Mouse (Mus musculus) limb, embryonic 11.5 days (tissue): ENCODE data around the gene Atxn7l1. TPM values are rescaled to one million over a fixed set of nuclear protein-coding genes. Genes with fewer than 3 reads are reported as not detected.

ENCODE experiments used
- ATAC-seq: fragments of 200-750 bp; cut with Nextera tagmentation; 2 replicates; pipeline ENCODE4 v1.8.0; 2017; ENCODE audit warnings: low read depth; ENCODE audit not compliant: insufficient number of reproducible peaks, low FRiP score, low TSS enrichment
- DNase-seq: peaks from one replicate; pipeline ENCODE4 v3.0.0-alpha.2; 2015; ENCODE audit warnings: low spot score
- H3K27ac ChIP-seq: fragments of 300-500 bp; sonication (generic); replicated peaks from 2 replicates; pipeline ENCODE4 v1.5.1; 2014; ENCODE audit warnings: low read depth, mild to moderate bottlenecking, low read length
- H3K27me3 ChIP-seq: fragments of 300-500 bp; sonication (generic); 2 replicates; pipeline ENCODE4 v1.6.1; 2014; ENCODE audit warnings: mild to moderate bottlenecking, low read length, mixed read lengths; ENCODE audit not compliant: control insufficient read depth, insufficient read depth
- H3K36me3 ChIP-seq: fragments of 300-500 bp; sonication (generic); 2 replicates; pipeline ENCODE4 v1.6.1; 2014; ENCODE audit warnings: mild to moderate bottlenecking, low read length, moderate library complexity, mixed read lengths; ENCODE audit not compliant: control insufficient read depth, insufficient read depth
- H3K4me1 ChIP-seq: fragments of 300-500 bp; sonication (generic); 2 replicates; pipeline ENCODE4 v1.6.1; 2014; ENCODE audit warnings: low read length, mixed read lengths; ENCODE audit not compliant: control insufficient read depth, insufficient read depth
- H3K4me2 ChIP-seq: fragments of 300-500 bp; sonication (generic); 2 replicates; pipeline ENCODE4 v1.6.1; 2014; ENCODE audit warnings: low read depth, mild to moderate bottlenecking, moderate library complexity; ENCODE audit not compliant: severe bottlenecking
- H3K4me3 ChIP-seq: fragments of 300-500 bp; sonication (generic); 2 replicates; pipeline ENCODE4 v1.5.1; 2014; ENCODE audit warnings: low read depth, low read length
- H3K9ac ChIP-seq: fragments of 300-500 bp; sonication (generic); 2 replicates; pipeline ENCODE4 v1.6.1; 2014; ENCODE audit warnings: mild to moderate bottlenecking, low read length
- H3K9me3 ChIP-seq: fragments of 300-500 bp; sonication (generic); 2 replicates; pipeline ENCODE4 v1.6.1; 2016; ENCODE audit warnings: low read length; ENCODE audit not compliant: control insufficient read depth
- WGBS: fragments of 180-500 bp; shearing (Covaris S2); extraction: QIAGEN DNeasy Blood & Tissue Kit; methylation state at CpG from one replicate; pipeline ENCODE4 v1.1.7; 2014; 5-methylcytosine and 5-hydroxymethylcytosine counted together
- polyA plus RNA-seq: library from polyadenylated mRNA; unstranded; fragments of >200 nt; fragmentation: Nextera tagmentation; extraction: Ambion mirVana; gene quantifications from 2 replicates; pipeline ENCODE4 v1.2.1, GENCODE M21; 2014

Atxn7l1 gene
- polyA plus RNA-seq, 1 experiment from 2014 or later: 18.8 TPM

DNA sequence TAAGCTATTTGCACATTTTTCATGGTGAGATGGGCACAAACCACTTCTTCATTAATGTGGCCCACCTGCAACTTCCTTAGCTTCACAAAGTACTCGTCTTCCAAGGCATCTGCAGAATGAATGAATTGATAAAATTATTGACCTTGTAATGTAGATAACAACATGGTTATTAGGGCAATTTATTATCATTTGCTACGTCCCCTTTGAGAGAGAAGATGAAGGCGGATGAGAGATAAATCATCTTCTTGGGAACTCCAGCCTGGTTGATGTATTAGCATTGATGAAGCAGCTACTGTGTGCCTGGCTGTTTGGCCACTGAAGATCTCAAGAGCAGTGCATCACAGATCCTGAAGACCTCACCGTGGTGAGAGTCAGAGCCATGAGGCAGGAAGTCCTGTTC is 63.4 kb downstream of the Atxn7l1 start:
- Histone ChIP-seq H3K4me2 (no peak overlapping the region), H3K36me3 (no peaks in the 10 kb centered on the region), H3K27ac (no peak overlapping the region), H3K27me3 (no peaks in the 10 kb centered on the region), H3K4me1 (no peaks in the 10 kb centered on the region), H3K9me3 (no peaks in the 10 kb centered on the region), H3K4me3 (no peak overlapping the region), H3K9ac (no peak overlapping the region)
- DNase-seq (no peak), ATAC-seq (no peak)
- WGBS: 83% methylated on average over 4 of the region's 4 CpGs

DNA sequence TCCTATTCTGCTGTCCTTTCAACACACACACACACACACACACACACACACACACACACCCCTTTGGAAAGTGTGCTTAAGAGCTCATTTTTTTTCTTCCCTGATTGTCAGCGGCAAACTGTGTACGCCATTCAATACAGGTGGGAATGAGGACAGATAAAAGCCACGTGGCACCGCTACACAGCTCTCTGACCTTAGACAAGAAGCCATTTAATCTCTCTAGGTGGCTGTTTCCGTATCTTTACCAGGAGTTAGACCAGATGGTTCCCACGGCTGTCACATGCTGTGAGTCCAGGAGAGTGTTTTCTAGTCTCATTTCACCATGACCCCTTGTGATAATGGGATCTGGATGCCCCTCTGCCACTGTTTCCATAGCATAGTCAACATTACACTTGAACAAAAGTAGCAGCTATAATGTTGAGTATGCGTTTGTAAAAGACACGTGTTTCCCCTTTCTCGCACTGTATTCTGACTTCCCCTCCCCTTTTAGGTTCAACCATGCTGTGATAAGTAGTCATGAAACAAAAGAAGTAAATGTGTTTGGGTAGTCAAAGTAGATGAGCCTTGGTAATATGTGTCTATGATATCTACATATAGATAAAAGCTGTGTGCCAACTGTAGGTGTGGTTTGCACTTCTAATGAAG is 70.8 kb downstream of the Atxn7l1 start:
- Histone ChIP-seq H3K4me3 (no peak overlapping the region), H3K27ac (no peak overlapping the region), H3K9ac (no peak overlapping the region), H3K36me3 (no peaks in the 10 kb centered on the region), H3K4me2 (no peak overlapping the region), H3K9me3 (no peaks in the 10 kb centered on the region), H3K4me1 (no peaks in the 10 kb centered on the region; the same call in 1 of the 2 replicates), H3K27me3 (no peaks in the 10 kb centered on the region)
- DNase-seq (no peak), ATAC-seq (no peak)
- WGBS: 84% methylated on average over 9 of the region's 9 CpGs

DNA sequence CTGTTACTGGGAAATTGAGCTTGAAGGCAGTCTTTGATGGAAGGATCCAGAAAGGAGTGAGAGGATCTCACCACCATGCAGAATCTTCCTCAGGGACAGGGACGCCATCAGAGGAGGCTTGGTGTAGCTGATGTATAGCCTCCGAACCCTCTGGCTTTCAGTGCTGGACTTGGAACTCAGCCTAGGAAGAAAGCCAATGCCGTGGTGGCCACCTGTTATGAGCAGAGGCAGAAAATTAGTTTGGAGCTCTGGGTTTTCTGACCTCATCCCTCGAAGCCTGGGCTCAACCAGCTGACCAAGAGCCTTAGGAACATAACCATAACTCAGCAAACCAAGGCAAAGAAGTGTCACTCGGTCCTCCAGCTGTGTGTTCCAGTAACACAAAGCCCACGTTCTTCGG is 71.9 kb downstream of the Atxn7l1 start:
- Histone ChIP-seq H3K4me2 (no peak overlapping the region), H3K9me3 (no peaks in the 10 kb centered on the region), H3K4me3 (no peak overlapping the region), H3K27me3 (no peaks in the 10 kb centered on the region), H3K36me3 (no peaks in the 10 kb centered on the region), H3K27ac (no peak overlapping the region), H3K4me1 (no peaks in the 10 kb centered on the region; the same call in 1 of the 2 replicates), H3K9ac (no peak overlapping the region)
- ATAC-seq (no peak), DNase-seq (no peak)
- WGBS: 93% methylated on average over 7 of the region's 7 CpGs

DNA sequence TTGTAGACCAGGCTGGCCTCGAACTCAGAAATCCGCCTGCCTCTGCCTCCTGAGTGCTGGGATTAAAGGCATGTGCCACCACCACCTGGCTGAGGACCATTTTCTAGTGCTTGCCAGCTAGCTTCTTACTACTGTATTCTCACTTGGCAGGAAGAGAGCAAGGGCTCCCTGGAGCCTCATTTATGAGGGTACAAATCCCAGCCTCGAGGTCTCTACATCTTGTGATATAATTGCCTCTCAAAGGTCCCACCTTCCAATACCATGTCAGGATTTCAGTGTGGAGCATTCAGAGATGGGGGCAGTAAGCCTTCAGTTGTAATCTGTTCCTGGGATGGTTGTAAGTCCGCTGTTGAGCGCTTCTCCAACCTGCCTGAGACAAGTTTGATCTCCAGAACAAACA is 72.6 kb downstream of the Atxn7l1 start:
- no peak overlapping the region for H3K4me3 ChIP-seq
- H3K4me2 ChIP-seq: no peak overlapping the region
- H3K36me3 ChIP-seq: no peaks in the 10 kb centered on the region
- no peak overlapping the region for H3K27ac ChIP-seq
- WGBS: 88% methylated on average over 5 of the region's 5 CpGs
- no peak overlapping the region for H3K9ac ChIP-seq
- ATAC-seq (no peak), DNase-seq (no peak)
- no peaks in the 10 kb centered on the region for H3K27me3 ChIP-seq
- H3K4me1 ChIP-seq: no peaks in the 10 kb centered on the region; the same call in 1 of the 2 replicates
- no peaks in the 10 kb centered on the region for H3K9me3 ChIP-seq

DNA sequence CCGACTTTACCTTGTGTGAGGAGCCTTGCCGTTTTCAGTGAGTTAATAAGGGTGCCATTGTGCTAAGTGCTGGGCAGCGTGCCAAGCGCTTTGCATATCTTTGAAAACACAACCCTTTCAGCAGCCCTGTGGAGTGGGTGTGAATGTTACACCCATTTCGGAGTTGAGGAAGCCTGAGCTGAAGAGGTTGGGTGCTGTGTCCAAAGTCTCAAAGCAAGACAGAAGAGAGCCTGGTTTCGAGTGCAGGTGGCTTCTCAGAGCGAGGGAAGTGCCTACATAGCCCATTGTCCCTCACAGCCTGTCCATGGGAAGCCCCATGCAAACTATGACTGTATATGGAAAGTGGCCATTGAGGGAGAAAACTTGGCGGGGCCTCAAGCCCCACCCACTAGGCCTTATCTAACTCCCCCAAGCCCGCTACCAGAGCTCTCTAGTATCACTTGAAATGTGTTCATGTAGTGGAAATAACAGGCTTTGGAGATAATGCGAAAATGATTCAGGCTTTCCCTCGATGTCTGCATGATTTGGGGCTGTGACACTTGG is 73.1 kb downstream of the Atxn7l1 start:
- Histone ChIP-seq H3K4me2 (no peak overlapping the region), H3K27me3 (no peaks in the 10 kb centered on the region), H3K9ac (no peak overlapping the region), H3K9me3 (no peaks in the 10 kb centered on the region), H3K4me1 (no peaks in the 10 kb centered on the region; the same call in 1 of the 2 replicates), H3K27ac (no peak overlapping the region), H3K36me3 (no peaks in the 10 kb centered on the region), H3K4me3 (no peak overlapping the region)
- DNase-seq (no peak), ATAC-seq (no peak)
- 77% methylated on average over 11 of the region's 11 CpGs for WGBS

DNA sequence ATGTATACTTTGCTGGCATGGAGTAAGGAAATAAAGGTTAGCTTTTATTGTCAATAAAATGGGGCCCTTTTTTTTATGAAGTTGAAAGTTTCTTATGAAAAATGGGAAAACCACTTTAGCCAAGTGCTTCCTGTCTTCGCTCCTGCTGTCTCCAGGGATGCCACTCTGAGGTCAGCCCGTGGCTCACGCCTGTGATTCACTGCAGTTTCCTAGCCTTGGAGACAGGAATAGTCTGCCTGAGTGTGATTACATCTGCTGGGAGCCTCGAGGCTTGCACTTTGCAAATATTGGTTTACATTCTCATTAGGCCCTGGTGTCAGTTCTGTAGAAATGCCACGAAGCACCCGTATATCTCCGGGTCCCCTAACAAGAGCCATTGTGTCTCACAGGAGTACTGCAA is 74.7 kb downstream of the Atxn7l1 start:
- H3K27ac ChIP-seq: no peak overlapping the region
- H3K4me3 ChIP-seq: no peak overlapping the region
- H3K9ac ChIP-seq: no peak overlapping the region
- H3K4me2 ChIP-seq: no peak overlapping the region
- ATAC-seq: no peak
- no peak for DNase-seq
- no peaks in the 10 kb centered on the region for H3K27me3 ChIP-seq
- no peaks in the 10 kb centered on the region for H3K36me3 ChIP-seq
- no peaks in the 10 kb centered on the region for H3K9me3 ChIP-seq
- WGBS: 82% methylated on average over 7 of the region's 7 CpGs
- H3K4me1 ChIP-seq: no peaks in the 10 kb centered on the region; the same call in 1 of the 2 replicates

DNA sequence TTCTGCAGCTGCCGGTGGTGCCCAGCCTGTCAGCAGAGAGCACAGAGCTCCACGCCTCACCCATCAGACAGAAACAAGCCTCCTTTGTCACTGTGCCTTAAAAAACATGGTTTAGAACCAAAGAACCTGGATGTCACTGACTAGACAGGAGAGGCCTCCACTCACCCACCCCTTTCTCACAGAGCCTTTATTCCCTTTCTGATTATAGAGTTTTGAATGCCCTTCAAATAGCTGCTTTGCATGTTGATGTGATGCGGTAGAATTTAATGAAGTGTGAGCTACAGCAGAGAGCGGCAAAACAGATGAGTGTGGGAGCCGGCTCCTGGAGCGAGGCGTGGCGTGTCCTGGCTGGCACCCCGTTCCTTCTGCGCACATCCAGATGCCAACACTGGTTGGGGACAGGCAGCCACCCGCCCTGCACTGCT is 77.6 kb downstream of the Atxn7l1 start:
- H3K4me1 ChIP-seq: no peaks in the 10 kb centered on the region
- no peak for ATAC-seq
- no peak overlapping the region for H3K27ac ChIP-seq
- H3K9me3 ChIP-seq: no peaks in the 10 kb centered on the region
- H3K4me3 ChIP-seq: no peak overlapping the region
- DNase-seq: no peak
- H3K27me3 ChIP-seq: no peaks in the 10 kb centered on the region
- 46% methylated on average over 11 of the region's 11 CpGs for WGBS
- no peak overlapping the region for H3K4me2 ChIP-seq
- H3K36me3 ChIP-seq: no peaks in the 10 kb centered on the region
- H3K9ac ChIP-seq: no peak overlapping the region

DNA sequence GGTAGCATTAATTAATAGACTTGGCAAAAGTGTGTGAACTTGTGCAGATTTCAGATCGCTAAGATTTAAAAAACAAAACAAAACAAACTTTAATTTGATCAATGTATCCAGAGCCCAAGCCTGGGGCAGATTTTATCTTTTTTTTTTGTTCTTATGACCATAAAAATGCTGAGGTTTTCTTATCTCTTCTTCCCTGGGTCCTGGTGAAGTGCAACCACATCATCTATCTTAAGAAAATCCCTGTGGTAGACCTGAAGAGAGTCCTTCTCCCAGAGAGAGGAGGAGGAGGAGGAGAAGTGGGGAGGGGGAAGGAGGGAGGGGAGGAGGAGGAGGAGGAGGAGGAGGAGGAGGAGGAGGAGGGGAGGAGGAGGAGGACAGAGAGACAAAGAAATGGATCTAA is 78.5 kb downstream of the Atxn7l1 start:
- Histone ChIP-seq H3K4me3 (no peak overlapping the region), H3K9me3 (no peaks in the 10 kb centered on the region), H3K4me2 (no peak overlapping the region), H3K4me1 (no peaks in the 10 kb centered on the region), H3K27ac (no peak overlapping the region), H3K27me3 (no peaks in the 10 kb centered on the region), H3K36me3 (no peaks in the 10 kb centered on the region), H3K9ac (no peak overlapping the region)
- DNase-seq: no peak
- ATAC-seq: no peak
- 90% methylated on average over 1 of the region's 1 CpGs for WGBS

DNA sequence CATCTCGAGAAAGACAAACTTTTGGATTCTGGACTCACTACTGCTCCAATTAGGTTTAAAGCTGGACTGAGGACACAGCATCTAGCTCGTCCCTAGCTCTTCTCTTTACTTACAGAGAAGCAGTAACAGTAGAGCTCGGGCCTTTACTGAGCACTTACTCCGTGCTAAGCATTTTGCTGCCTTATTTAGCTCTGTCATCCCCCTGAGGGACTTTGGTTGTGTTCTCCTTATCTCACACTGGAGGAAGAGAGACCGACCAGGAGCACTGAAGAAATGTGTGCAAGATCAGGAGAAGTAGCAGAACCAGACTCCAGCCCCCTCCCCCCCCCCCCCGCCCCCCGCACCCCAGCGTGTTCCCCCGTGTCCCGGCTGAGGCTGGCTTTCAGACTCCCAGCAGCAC is 79.1 kb downstream of the Atxn7l1 start:
- Histone ChIP-seq H3K36me3 (no peaks in the 10 kb centered on the region), H3K9ac (no peak overlapping the region), H3K27me3 (no peaks in the 10 kb centered on the region), H3K4me3 (no peak overlapping the region), H3K4me1 (no peaks in the 10 kb centered on the region), H3K4me2 (no peak overlapping the region), H3K9me3 (no peaks in the 10 kb centered on the region), H3K27ac (no peak overlapping the region)
- 74% methylated on average over 7 of the region's 10 CpGs for WGBS
- DNase-seq (no peak), ATAC-seq (no peak)
